Mouse (Mus musculus): ENCODE results near the gene Taf6l.

Taf6l gene

DNA sequence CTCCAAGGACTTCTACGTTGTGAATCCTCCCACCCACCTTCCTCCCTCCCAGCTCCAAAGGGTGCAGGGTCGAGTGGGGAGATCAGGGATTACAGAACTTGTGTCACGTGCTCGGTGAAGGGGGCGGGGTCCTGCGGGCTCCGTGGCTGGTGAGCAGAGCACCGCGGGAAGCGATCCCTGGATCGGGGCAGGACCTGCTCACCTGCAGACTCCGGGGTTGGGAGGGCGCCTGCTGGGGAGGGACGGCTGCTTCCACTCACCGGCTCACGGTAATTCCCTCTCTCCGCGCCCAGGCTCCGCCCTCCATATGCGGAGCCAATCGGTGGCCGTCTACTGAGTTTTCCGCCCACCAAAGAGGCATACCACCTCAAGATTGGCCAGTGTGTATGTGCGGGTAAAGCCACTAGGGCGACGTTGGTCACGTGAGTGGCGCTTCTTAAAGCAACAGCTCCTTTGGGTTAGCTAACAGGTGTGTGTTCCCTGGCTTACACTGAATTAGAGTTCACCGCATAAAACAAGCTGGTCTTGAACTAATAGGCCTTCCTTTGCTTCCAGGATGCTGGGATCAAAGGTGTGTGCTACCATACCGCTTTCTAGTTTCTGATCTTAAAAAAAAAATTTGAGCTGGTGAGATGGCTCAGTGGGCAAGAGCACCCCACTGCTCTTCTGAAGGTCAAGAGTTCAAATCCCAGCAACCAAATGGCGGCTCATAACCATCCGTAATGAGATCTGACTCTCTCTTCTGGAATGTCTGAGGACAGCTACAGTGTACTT lies at the start of gene Taf6l:
Taf6l (minus strand) TSS at position 410 of the 774 bp plus-strand sequence.
- peak; percentile 92 for DNase-seq (ENCODE audit: low read depth, low spot score)

DNA sequence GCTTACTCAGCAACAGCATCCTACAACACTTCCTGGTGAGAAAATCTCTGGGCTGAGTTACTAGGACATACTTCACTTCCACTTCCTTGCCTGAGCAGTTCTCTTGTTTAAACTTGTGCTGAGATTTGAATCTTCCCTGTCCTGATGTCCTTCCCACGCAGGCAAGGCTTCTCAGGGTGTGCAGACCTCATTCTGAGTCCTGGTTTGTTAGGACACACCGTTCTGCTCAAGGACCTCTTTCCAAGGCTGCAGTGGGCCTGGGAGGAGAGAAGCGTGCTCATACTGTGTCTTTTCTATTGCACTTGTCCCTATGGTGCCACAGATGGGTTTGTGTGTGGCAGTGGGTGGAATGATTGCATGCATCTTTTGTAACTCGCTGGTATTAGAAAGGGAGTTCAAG lies 46.8 kb upstream of the Taf6l start:
- no peak for DNase-seq (ENCODE audit: low read depth, low spot score)

DNA sequence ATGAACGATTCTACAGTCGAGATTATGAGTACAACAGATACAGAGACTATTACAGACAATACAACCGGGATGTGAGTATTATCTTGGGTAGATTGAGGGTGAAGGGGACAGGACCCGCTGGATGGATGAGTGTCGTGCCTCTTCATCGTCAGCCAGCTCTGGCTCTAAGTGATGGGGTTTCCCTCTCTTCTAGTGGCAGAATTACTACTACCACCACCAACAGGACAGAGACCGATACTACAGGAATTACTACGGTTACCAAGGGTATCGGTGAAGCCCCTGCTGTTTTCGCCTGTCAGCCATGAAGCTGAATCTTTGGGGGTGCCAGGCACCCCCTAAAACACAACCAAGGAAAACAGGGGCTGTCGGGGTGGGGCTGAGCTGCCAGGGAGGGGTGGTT lies 45.0 kb upstream of the Taf6l start:
- no peak for DNase-seq (ENCODE audit: low read depth, low spot score)

DNA sequence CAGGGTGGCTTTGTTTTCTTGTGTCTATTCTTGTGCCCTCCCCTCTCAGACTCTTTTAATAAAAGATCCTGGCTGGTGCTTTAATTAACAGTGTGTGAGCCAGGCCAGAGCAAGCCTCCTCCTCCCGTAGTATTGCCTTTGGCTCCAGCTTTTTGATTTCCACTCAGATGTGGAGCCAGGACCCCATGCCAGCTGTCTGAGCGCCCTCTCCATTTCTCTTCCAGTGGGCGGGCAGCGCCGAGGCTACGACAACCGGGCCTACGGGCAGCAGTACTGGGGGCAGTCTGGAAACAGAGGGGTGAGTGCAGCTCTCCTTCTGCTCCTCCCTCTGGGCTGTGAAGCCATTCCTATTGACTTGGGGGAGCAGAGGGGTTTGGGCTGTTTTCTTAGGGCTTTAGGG lies 44.4 kb upstream of the Taf6l start:
- DNase-seq (ENCODE audit: low read depth, low spot score) = no peak

DNA sequence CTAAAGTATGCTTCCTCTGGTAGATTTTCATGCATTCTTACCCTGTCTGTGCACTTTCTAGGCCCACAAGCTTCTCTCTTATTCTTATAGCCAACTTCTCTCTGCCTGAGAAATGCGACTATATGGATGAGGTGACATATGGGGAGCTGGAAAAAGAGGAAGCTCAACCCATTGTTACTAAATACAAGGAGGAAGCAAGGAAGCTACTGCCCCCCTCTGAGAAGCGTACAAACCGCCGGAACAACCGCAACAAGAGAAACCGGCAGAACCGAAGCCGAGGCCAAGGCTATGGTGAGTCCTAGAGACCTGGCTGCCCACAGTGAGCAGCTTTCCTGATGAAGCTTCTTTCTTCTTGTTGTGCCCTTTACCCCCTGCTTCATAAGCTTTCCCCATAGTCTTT lies 43.4 kb upstream of the Taf6l start, which contains the start of gene AC129217.1:
AC129217.1 (plus strand) TSS at position 114 of the 400 bp plus-strand sequence.
- no peak for DNase-seq (ENCODE audit: low read depth, low spot score)

DNA sequence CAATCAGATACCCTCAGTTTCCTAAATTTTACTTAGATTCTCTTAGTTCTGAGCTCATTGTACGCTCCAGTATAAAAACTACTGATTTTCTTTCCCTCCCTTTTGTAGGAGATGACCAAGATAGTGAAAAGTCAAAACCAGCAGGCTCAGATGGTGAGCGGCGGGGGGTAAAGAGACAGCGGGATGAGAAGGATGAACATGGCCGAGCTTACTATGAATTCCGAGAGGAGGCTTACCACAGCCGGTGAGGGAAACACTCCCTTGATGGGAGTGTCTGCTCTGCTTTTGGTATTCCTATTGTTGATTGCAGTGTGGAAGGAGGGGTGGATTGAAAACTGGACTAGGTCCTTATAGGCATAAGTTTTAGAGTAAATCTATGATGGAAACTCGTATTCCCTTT lies 36.5 kb upstream of the Taf6l start:
- DNase-seq (ENCODE audit: low read depth, low spot score) = no peak

DNA sequence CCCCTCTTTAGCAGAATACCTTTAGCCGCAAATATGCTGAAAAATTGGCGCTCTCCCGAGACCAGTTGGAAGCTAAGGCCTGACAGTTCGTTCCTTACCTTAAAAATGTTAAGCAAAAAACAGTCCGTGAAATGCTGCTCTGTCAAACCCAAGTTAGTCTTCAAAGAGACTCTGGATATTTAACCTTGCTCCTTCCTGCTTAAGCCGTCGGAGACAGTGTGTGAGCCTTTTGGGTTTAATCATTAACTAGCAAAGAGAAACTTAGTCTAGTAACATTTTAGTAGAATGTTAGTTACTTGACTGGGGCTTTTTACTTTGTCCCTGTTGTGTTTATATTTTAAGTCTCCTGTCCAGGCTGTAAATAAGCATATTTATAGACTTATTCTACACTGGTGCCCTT lies 34.9 kb upstream of the Taf6l start:
- DNase-seq (ENCODE audit: low read depth, low spot score) = no peak

DNA sequence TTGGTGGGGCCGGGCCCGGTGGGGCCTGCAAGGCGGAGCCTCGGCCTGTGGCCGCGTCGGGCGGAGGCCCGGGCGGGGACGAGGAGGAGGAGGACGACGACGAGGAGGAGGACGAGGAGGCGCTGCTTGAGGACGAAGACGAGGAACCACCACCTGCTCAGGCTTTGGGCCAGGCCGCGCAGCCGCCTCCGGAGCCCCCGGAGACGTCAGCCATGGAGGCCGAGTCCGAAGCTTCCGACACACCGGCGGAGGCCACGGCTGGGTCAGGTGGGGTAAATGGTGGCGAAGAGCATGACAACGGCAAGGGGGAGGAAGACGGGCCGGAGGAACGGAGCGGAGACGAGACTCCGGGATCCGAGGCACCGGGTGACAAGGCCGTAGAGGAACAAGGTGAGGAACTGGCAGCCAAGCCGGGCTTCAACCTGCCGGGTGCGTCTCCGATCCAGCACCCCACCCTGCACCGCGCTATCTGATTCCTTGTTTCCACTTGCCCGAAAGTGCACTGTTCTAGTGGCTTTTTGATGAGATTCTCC lies 34.3 kb upstream of the Taf6l start:
- DNase-seq (ENCODE audit: low read depth, low spot score) = no peak

DNA sequence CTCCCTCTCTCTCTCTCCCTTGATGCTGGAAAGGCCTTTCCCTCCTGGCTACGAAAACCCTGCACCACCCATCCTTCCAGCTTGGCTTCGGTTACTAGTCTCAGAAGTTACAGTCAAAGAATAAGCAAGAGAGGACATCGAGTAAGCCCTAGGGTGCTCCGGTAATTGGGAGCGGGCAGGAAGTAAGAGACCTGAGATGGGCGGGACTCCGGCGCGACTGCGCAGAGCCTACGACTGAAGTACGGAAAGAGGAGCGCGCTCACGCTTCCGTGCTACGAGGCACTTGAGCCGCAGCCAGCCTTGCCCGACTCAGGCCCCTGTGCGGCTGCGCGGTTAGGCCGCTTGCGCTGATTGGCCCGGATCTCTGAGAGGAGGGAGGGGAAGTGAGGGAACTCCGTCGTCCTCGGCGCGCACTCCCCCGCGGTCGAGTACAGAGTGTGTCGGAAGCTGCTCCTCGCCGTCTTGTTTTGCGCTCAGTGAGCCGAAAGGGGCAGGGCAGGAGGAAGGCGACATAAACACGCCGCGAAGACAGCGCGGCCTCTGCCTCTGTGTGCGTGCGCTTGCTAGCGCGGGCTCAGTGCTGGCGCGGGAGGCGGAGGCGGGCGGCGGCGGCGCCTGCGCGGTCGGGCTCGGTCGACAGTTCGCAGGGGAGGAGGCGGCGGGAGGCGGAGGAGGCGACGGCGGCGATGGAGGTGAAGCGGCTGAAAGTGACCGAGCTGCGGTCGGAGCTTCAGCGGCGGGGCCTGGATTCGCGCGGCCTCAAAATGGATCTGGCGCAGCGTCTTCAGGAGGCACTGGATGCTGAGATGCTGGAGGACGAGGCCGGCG lies 33.6 kb upstream of the Taf6l start, which contains the start of gene Hnrnpul2:
Hnrnpul2 (plus strand) TSS at position 415 of the 828 bp plus-strand sequence.
- DNase-seq (ENCODE audit: low read depth, low spot score) = peak; percentile 98

DNA sequence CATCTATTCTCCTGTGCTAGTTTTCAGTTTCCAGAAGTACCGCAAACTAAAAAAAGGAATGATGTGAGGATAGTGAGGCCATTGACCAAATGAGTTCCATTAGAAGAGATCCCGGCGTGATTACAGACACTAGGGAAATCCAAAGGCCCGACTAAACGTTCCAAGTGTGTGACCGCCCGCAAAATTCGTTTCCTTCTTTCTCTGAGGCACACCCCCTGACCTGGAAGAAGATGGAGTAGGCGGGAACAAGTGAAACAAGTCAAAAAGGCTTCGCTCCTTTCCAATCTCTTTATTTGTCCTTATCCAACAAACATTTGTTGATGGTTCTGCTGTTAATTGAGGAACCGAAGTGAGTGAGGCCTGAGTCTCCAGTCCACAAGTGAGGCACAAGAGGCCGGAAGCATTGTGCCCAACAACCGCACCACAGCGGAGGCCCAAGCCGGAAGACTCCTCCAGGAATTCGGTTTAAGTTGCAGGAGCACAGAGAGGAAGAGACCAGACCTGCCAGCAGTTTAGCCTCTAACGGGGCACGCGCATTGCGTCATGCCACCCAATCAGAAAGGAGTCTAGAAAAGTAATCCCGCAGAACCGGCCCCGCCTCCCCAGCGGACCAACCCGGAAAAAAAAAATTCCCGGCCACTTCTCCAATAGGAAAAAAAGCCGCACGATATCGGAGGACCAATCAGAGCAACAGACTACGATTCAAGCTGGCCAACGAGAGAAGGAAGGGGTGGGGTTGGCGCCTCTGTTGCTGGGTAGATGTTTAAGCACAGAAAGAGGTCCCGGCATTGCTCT lies 32.8 kb upstream of the Taf6l start, which contains the start of gene Ttc9c:
Ttc9c (minus strand) TSS at position 533 of the 795 bp plus-strand sequence.
- DNase-seq (ENCODE audit: low read depth, low spot score) = peak; percentile 99

DNA sequence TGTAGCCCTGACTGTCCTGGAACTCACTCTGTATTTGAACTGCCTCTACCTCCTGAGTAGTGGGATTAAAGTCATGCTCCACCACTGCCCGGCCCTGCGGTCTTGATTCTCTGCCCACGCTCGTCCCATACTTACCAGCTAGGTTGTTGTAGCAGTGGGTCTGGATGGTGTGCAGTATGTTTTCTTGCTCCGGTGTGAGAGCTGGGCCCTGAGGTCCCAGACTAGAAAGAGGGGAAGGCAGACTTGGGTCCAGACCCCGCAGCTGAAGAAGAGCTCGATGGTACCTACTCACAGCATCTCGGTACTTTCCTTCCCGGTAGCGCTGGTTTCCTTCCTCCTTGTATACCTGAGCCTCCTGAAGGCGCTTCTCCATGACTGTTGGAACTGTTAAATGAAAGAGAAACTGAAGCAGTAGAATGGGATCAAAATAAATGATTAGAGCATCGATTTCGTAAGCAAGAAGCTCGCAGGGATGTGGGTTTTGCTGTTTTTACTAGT lies 32.1 kb upstream of the Taf6l start:
- DNase-seq (ENCODE audit: low read depth, low spot score) = no peak

DNA sequence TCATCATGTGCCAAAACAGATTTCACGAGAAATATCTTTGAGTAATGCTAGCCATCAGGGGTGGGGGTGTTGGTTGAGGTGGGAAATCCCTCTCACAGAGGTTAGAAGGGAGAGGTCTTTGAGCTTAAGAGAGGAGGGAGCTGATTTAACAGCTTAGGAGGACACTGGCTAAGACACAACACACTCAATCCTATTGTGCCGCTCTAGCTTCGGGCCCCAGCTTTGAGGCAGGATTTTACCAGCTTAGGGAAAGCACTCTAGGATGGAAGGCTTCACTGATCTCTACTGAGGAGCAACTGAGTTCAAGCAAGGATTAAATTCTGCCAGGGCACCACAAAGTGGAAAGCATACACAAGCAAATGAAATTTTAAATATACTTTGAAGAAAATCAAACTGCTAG lies 30.8 kb upstream of the Taf6l start:
- no peak for DNase-seq (ENCODE audit: low read depth, low spot score)

DNA sequence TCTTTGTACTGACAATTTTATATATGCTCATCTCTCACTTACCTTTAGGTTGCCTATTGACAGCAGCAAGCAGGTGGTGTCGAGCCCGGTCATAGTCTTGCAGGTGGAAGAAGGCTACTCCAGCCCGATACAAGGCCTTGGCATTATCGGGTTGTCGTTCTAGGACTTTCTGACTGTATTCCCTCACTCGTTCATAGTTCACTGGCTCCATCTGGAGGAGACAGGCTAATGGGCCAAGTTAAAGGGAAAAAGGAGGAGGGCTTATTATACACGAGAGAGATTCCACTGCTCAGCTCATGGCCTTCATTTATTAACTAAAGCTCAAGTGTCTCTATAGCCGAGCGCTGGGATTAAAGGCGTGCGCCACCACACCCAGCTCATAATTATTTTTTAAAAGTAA lies 29.6 kb upstream of the Taf6l start:
- DNase-seq (ENCODE audit: low read depth, low spot score) = no peak

DNA sequence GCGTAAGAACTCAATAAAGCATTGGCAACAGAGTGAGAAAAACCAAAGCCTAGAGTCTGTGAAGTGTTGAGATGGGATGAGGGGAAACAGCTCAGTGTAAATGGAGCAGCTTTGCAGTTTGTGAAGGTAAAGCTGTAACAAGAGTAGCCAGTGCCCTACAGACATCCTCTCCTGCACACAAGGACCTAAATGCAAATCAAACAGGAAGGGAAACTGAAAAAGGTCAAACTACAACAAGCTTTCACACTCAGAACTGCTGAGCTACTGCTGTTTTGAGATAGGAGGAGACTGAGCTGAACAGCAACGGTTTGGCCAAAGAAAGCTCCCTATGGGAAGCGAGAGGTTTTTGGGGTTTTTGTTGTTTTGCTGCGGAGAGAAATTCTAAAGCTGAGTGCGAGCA lies 20.6 kb upstream of the Taf6l start:
- no peak for DNase-seq (ENCODE audit: low read depth, low spot score)

DNA sequence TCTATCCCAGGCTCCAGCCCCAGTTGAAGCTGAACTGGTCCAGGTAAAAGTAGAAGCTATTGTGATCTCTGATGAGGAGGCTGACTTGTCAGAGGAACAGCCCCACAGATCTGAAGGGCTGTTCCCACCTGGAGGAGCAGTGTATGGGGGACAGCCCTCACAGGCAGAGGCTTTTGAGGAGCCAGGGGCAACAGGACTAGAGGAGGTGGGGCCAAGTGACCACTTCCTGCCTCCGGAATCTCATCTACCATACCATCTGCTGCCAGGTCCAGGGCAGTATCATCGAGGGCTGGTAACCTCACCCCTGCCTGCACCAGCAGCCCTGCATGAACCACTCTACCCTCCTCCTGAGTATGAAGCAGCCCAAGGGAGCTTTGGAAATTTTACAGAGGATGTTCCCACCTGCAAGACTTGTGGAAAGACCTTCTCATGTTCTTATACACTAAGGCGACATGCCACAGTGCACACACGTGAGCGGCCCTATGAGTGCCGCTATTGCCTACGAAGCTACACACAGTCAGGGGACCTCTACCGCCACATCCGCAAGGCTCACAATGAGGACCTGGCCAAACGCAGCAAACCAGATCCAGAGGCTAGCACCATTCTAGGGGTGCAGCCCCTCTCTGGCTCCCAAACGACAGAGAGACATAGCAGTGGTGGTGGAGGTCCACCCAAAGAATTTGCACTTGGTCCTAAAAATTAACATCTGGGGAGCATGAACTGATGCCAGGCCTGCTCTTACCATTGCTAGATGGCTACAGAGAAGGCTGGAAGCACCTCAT lies 17.9 kb upstream of the Taf6l start:
- DNase-seq (ENCODE audit: low read depth, low spot score) = no peak

DNA sequence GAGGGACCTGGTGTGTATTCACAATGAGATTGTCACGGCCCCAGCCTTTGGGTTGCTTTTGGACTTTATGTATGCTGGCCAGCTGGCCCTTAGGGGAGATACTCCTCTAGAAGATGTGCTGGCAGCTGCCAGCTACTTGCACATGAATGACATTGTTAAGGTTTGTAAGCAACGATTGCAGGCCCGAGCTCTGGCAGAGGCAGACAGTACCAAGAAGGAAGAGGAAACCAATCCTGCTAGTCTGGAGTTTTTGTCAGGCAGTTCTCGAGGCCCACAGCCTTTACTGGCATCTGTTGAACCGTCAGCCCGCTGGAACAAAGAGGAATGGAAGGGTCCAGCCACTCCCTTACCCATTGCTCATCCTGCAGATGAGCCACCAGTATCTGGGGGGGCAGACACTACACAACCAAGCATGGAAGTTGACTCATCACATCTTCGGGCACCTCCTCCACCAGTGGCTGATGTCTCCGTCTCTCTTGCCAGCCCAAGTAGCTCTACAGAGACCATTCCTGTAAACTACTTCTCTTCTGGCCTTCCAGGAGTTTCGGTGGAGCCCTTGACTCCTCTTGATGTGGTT lies 17.1 kb upstream of the Taf6l start:
- DNase-seq (ENCODE audit: low read depth, low spot score) = no peak

DNA sequence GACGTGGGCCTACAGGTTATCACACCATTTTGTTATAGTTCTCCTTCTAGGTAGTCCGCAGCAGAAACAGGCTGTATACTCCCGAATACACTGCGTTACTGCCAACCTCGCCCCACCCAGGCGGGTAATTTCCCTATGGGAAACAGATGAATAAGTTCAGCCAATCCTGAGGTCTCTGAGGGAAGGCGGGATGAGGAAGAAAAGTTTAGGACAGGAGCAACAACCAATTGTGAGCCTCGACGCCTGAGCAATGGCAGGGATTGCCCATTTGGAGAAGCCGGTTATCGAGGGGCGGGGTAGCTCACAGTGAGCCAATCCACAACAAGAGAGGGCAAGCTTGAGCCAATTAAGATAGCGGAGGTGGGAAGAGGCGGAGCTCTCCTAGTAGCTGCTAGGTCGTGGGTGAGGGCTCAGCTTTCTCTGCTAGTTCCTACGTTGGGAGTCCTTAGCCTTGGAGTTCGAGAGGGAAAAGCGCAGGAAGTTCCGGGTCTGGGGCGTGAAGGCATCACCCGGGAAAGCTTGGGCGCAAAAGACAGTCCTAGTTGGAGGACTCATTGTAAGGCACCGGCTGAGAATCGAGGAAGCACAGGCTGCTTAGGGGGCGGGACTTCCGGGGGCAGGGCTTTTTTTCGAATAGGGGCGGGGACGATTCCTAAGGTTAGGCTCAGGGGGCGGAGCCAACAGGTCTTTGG lies 16.1 kb upstream of the Taf6l start, which contains the start of gene Zbtb3:
Zbtb3 (plus strand) TSS at position 426 of the 692 bp plus-strand sequence.
- peak; percentile 98 for DNase-seq (ENCODE audit: low read depth, low spot score)

DNA sequence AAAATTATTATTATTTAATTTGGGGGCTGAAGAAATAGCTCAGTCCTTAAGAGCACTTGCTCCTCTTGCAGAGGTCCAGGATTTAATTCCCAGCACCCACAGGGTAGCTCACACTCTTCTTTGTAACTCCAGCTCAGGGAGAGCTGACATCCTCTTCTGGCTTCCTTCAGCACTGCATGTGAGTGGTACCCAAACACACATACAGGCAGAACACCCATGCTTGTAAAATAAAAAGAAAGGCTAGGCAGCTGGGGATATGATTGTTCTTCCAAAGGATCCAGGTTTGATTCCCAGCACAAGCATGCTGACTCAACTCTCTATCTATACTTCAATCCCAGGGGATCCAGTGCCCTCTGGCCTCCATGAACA lies 12.7 kb upstream of the Taf6l start:
- no peak for DNase-seq (ENCODE audit: low read depth, low spot score)

DNA sequence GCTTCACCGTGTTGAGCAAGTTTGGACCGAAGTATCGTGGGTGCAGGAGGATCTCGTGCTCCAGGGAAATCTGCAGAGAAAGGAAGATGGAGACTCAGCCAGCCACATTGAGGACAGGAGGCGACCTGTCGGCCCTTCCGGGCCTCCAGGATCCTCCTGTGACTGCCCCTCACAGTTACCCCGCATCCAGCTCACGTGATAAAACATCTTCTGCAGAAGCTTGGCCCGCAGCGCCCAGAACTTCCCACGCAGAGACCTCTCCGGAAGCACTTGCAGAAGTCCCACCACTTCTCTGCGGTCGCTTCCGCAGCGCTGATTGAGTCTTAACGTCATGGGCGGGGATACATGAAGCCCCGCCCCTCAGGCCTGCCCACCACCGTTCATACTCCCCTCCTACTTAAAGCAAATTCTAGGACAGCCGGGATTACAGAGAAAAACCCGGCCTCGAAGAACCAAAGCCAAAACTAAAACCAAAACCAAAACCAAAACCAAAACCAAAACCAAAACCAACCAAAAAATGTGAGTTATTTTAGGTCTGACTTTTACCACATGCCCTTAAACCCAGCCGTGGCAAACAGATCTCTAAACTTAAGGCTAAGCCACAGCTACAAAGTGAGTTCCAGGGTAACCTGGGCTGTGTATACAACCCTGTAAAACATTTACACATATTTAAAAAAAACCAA lies 12.2 kb upstream of the Taf6l start, which contains the start of gene Polr2g:
Polr2g (minus strand) TSS at position 314 of the 683 bp plus-strand sequence.
- DNase-seq (ENCODE audit: low read depth, low spot score) = peak; percentile 80

All from brain, embryonic 18.5 days (tissue).